Mouse (Mus musculus): ENCODE results near the gene Mms19.
A peak's percentile ranks its signal among the peaks of the same experiment; 100 is the strongest.

The Mms19 gene

DNA sequence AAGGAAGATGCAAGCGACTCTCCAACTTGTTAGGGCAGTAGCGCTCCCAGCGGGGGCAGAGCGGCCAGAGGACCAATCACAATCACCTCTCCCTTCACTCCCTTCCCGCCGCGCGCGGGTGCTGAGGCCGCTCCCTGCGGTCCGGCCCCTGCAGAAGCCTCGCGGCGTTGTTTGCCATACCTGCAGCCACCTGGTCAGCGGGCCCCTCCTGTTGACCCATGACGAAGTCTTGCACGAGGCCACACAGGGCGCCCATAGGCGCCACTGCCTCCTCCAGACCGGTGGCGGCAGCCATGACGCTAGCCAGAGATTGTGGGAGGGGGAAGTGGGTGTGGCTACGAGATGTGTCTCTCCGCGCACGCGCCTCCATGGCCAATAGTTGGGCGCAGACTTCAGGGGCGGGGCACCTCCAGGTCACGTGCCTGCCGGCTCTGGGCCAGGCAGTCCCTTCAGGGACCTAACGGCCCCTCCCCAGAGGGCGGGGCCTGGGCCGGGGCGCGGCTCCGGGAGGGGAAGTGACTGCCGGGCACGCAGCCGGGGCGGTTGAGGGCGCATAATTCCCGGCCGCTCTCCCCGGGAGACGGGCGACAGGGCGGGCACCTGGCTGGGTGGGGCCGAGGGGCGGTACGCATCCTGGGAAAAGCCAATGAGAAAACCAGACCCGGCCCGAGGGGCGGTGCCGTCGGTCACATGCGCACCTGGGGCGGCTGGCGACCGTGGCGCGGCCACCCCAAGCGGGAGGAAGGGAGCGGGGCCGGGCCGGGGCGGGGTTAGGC, at the start of gene Mms19:
Gene Mms19, minus strand, starts transcription at position 339 of the 776 bp plus-strand sequence.
- peak; percentile 99 for DNase-seq

DNA sequence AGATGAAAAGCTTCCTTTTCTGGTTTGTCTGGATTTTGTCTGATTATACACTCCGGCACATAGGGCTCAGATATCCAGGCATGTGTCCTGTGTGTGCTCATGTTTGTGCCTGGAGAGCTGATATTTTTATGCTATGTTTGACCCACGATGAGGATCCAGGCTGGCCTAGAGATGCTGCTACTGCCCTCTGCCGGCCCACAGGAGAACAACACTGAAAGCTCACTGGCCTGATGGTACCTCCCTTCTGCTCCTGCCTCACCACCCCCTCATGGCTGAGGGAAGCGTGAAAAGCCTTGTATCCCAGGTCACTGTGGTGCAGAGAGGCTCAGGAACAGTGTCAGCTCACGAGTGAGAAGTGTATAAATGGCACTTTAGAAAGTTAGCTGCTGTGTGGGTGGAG, 45.2 kb upstream of the Mms19 start:
- DNase-seq: peak; percentile 47 to 75

- DNase-seq: no peak
Observed at GRCm38 (mm10) chr19:42022542-42022848, 41.5 kb upstream of the Mms19 start.

DNA sequence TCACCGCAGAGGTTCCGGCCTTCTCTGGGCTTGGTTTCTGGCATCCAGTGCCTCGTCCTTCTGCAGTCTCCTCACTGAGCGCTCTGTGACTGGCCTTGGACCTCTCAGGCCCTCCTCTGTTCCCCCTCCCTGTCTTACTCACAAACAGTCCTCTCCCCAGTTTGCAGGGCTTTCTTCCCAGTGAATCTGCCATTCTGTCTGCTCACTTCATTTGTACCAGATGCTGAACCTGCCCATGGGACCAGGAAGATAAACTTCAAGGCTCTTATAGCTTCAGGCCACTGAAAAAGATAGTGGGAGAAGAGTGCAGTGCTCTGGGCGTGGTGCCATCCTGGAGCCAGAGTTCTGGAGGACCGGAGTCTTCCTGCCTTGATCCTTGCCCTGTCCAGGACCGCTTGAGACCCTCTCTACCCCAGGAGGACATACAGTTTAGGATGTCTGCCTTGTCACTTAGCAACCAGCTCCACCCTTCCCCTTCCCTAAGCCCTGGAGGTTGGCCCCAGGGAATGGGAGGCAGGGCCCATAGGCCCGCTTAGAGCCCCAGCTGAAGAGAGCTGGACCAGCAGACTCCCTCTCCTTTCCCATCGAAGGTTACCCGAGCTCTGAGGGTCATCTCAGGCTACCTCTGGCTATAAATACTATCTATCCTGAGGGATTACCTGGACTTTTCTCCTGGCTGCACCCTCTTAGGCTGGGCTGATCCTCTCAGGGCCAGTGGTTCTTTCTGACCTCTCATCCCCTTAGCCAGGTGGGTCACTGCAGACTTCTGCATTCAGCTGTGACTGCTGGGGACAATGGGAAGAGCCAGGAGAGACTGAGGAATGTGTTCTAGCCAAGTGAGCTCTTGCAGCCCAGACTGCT, 41.0 kb upstream of the Mms19 start:
- no peak for DNase-seq

- DNase-seq: no peak
Observed at GRCm38 (mm10) chr19:42019011-42019522, 38.1 kb upstream of the Mms19 start.

GRCm38 (mm10) chr19:42017399-42018247, 36.7 kb upstream of the Mms19 start:
- no peak for DNase-seq

DNA sequence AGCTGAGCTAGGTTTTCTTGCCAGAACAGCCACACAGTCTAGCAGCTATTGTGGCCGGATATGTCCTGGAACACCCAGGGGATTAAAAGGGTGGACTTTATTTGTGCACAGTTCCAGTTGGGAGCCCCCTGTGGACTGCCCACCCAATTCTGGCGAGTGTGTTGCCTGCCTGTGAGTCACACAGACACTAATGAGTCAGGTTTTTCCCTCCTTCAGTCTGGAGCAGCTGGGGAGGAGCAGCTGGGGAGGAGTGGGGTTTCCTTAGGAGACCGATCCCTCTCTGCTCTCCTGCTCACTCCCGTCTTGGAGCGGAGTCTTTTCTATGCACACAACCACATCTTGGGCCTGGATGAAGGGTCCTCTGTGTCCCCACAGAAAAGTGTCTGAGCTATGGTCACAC, 35.9 kb upstream of the Mms19 start:
- no peak for DNase-seq

GRCm38 (mm10) chr19:42016251-42016650, 35.3 kb upstream of the Mms19 start:
- no peak for DNase-seq

GRCm38 (mm10) chr19:42015001-42015400, 34.0 kb upstream of the Mms19 start:
- no peak for DNase-seq

- no peak for DNase-seq
Observed at GRCm38 (mm10) chr19:42014231-42014825, 33.4 kb upstream of the Mms19 start.

GRCm38 (mm10) chr19:42011123-42011522, 30.2 kb upstream of the Mms19 start:
- DNase-seq: no peak

- DNase-seq: no peak
Observed at GRCm38 (mm10) chr19:42010436-42010835, 29.5 kb upstream of the Mms19 start.

DNA sequence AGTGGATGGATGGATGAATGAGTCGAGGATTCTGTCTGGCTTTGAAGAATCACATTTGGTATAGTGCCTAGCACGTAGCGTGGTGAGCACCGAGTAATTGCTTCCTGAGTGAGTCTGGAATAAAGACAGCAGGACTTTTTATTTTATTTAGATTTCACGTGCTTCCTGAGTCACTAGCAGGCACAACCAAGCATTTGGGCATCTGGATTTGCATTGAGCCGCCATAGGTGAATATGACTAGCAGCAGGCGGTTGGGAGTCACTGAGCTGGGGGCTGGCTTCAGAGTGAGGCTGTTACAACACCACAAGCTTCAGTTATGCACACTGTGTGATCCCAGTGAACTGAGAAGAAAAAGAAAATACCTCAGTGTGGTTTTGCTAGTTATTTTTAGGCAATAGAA, 28.1 kb upstream of the Mms19 start:
- DNase-seq: no peak

- no peak for DNase-seq
Observed at GRCm38 (mm10) chr19:42008586-42008985, 27.6 kb upstream of the Mms19 start.

DNA sequence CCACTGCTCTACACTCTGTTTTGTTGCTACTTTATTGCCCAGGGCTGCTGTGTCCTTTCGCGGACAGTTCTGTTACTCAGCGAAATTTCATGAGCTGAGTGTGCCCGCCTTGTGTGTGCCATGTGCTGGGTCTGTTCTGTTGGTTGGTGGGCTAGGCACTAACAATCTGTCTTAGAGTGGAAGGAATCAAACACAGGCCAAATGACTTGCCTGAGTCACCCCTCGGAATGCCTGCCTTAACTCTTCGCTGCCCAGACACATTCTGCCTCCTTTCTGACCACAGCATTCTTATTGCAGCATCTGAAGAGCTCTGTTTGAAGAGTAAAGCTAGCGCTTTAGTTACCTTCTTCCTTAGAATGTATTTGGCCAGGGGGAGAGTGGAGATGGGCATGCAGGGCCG, 25.6 kb upstream of the Mms19 start:
- no peak for DNase-seq

DNA sequence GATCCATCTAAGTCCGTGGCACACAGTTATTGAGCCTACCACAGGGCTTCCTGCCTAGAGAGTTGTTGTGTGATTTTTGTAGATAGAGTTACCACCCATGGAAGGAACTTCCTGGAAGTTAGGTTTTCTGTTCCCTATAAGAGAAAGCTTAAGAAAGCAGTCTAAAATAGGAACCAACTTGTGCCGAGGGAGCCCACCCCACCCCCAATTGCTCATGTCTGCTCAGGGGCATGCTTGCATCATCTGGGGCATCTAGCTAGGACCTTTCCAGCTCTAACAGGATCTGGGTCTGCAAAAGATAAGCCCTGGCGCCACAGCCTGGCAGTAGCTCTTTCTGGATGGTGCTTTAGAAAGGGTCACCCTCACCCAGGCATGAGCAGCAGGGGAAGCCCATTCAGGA, 24.7 kb upstream of the Mms19 start:
- DNase-seq: no peak

- DNase-seq: no peak
Observed at GRCm38 (mm10) chr19:42004258-42004657, 23.3 kb upstream of the Mms19 start.

GRCm38 (mm10) chr19:42001253-42001980, 20.5 kb upstream of the Mms19 start:
- DNase-seq: no peak

DNA sequence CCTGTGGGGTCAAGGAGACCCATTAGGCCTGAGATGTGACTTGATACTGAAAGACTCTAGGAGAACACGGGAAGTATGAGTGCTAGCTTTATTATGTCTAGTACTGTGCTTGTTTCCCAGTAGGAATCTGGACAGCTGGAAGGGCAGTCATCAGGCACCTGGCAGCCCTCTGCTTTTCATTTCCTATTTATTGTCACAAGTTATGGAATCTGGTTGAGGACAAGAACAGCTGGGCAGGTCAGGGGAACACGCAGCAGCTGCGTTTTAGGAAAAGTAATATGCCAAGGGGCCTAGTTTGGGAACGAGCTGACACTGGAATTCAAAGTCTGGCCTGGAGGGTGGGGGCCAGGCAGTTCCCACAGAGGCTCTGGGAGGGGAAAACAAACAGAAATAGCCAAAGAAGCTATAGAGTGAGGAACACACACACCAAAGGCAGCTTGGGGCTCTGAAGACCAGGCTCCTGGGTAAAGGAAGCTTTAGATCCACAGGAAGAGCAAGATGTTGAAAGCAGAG, 19.5 kb upstream of the Mms19 start:
- DNase-seq: no peak

DNA sequence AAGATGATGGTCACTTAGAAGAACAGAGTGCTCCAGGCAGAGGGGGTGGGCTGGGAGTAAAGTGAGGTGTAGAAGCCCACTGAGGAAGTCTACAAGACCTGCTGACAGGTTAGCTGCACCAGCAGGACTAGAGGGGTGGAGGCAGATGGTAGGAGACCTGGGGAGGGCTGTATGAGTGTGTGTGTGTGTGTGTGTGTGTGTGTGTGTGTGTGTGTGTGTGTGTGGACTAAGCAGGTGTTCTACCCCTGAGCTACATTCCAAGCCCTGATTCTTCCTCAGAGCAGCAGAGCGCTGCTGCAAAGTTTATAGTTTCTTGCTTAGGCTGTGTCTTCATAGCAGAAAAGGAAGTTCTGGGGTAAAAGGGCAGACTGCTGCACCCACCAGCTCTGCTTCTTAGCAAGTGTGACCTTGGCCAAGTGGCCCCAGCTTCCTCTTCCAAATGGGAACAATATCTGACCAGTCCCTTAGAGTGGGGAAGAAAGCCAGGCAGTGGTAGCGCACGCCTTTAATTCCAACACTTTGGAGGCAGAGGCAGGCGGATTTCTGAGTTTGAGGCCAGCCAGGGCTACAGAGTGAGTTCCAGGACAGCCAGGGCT, 18.8 kb upstream of the Mms19 start:
- DNase-seq: no peak

All from spleen, adult 18-20 months (tissue).